ENCODE assay signal across 8 mouse cellular contexts in the genomic region with DNA sequence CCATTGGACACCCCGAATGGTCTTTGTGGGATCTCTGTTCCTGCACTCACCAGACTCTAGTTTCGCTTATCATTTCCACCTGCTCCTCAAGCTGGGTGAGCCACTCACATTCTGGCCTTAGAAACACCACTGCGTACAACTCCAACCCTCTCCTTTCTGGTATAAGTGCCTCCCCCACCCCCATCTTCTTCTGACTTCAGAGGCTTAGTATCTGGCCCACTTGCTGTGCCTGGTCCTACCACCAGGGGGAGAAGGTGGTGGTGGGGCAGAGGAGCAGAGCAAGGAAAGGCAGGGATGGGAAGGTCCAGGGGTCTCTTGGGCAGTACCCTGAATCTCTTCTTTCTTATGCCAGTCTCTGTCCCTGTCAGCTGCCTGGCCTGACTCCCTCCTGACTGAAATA. TPM values are rescaled to one million over a fixed set of nuclear protein-coding genes. Genes with fewer than 3 reads are reported as not detected.
DNase-seq lines count a peak whose midpoint lies in the region; ATAC-seq lines count a peak whose summit lies in the region.

No protein-coding gene starts in this region.

- DNase-seq in hindbrain, embryonic 11.5 days (ENCODE audit: low spot score): peak; percentile 75
- no peak for DNase-seq in hindbrain, embryonic 14.5 days (ENCODE audit: low spot score)
- DNase-seq in CD8-positive naive resting alpha-beta T cell, adult 2 months (ENCODE audit: low read depth in 2 of 2, low spot score in 2 of 2): peak; percentile 67 to 69
- DNase-seq in adrenal gland, adult 18-20 months (ENCODE audit: low spot score in 2 of 2): peak; percentile 72 to 80
- peak; percentile 18 for DNase-seq in fibroblast of lung, adult 2 months (ENCODE audit: low read depth)
- DNase-seq in liver, embryonic 11.5 days (ENCODE audit: low spot score): no peak
- DNase-seq in retina, postnatal 1 day: peak; percentile 70
- DNase-seq in urinary bladder, postnatal 14 days (ENCODE audit: low spot score): peak; percentile 72

- no peak overlapping the region for H3K27ac ChIP-seq in hindbrain, embryonic 11.5 days (ENCODE audit: low read depth, low read length)
- no peak overlapping the region for H3K27ac ChIP-seq in hindbrain, embryonic 14.5 days
- H3K27ac ChIP-seq in liver, embryonic 11.5 days (ENCODE audit: low read depth, low read length): no peak overlapping the region

- WGBS in hindbrain, embryonic 11.5 days: 72% methylated on average over 3 of the region's 3 CpGs
- 80% methylated on average over 3 of the region's 3 CpGs for WGBS in hindbrain, embryonic 14.5 days
- WGBS in liver, embryonic 11.5 days: 73% methylated on average over 3 of the region's 3 CpGs

- H3K9ac ChIP-seq in hindbrain, embryonic 11.5 days (ENCODE audit: low read depth, low read length): no peak overlapping the region
- H3K9ac ChIP-seq in hindbrain, embryonic 14.5 days: no peak overlapping the region
- no peak overlapping the region for H3K9ac ChIP-seq in liver, embryonic 11.5 days (ENCODE audit: low read depth, low read length)

- H3K36me3 ChIP-seq in hindbrain, embryonic 11.5 days (ENCODE audit: control insufficient read depth, insufficient read depth, low read length): no peaks in the 10 kb centered on the region
- H3K36me3 ChIP-seq in hindbrain, embryonic 14.5 days (replicated peaks; ENCODE audit: control insufficient read depth, insufficient read depth): no peaks in the 10 kb centered on the region
- no peaks in the 10 kb centered on the region for H3K36me3 ChIP-seq in liver, embryonic 11.5 days (ENCODE audit: control insufficient read depth, insufficient read depth, low read length)

- H3K4me2 ChIP-seq in hindbrain, embryonic 11.5 days (replicated peaks; ENCODE audit: low read depth, low read length): no peak overlapping the region
- H3K4me2 ChIP-seq in hindbrain, embryonic 14.5 days (replicated peaks): no peak overlapping the region
- H3K4me2 ChIP-seq in liver, embryonic 11.5 days: no peak overlapping the region

- no peak overlapping the region for H3K4me3 ChIP-seq in hindbrain, embryonic 11.5 days (ENCODE audit: low read depth, low read length)
- no peak overlapping the region for H3K4me3 ChIP-seq in hindbrain, embryonic 14.5 days (replicated peaks; ENCODE audit: low read length)
- H3K4me3 ChIP-seq in liver, embryonic 11.5 days (ENCODE audit: low read depth, low read length): no peak overlapping the region

- no peaks in the 10 kb centered on the region for H3K4me1 ChIP-seq in hindbrain, embryonic 11.5 days (replicated peaks; ENCODE audit: control insufficient read depth, insufficient read depth, low read length)
- peaks cover 6% of the 10 kb centered on the region for H3K4me1 ChIP-seq in hindbrain, embryonic 14.5 days (replicated peaks; ENCODE audit: control insufficient read depth, insufficient read depth, low read length)
- H3K4me1 ChIP-seq in liver, embryonic 11.5 days (replicated peaks; ENCODE audit: control insufficient read depth, insufficient read depth, low read length): peaks cover 4% of the 10 kb centered on the region

- ATAC-seq in hindbrain, embryonic 11.5 days (ENCODE audit: low FRiP score): no peak
- ATAC-seq in hindbrain, embryonic 14.5 days (ENCODE audit: low FRiP score): no peak; the same call in 1 of the 2 replicates
- ATAC-seq in liver, embryonic 11.5 days (replicated peaks; ENCODE audit: low FRiP score): peak; percentile 15; the same call in 1 of the 2 replicates

- H3K27me3 ChIP-seq in hindbrain, embryonic 11.5 days (ENCODE audit: control insufficient read depth, insufficient read depth, low read length): no peaks in the 10 kb centered on the region
- H3K27me3 ChIP-seq in hindbrain, embryonic 14.5 days (ENCODE audit: control insufficient read depth, insufficient read depth, low read length): no peaks in the 10 kb centered on the region
- H3K27me3 ChIP-seq in liver, embryonic 11.5 days (replicated peaks; ENCODE audit: control insufficient read depth, insufficient read depth, low read length): no peaks in the 10 kb centered on the region

- H3K9me3 ChIP-seq in hindbrain, embryonic 11.5 days (ENCODE audit: control insufficient read depth, low read length): no peaks in the 10 kb centered on the region
- no peaks in the 10 kb centered on the region for H3K9me3 ChIP-seq in hindbrain, embryonic 14.5 days (ENCODE audit: control insufficient read depth, low read length)
- no peaks in the 10 kb centered on the region for H3K9me3 ChIP-seq in liver, embryonic 11.5 days (ENCODE audit: control insufficient read depth, low read length)

RNA-seq across cellular contexts. Expression of a gene that starts 5.3 kb away (rescaled TPM):
- polyA plus RNA-seq in hindbrain, embryonic 11.5 days (2014; fragmentation: Nextera tagmentation; extraction: Ambion mirVana): 11.0 and 14.3 TPM in 2 replicates
- 29.8 and 32.2 TPM in 2 replicates for polyA plus RNA-seq in hindbrain, embryonic 14.5 days (2014; fragmentation: Nextera tagmentation; extraction: Ambion mirVana)
- total RNA-seq in adrenal gland, adult 18-20 months (2021): 10 to 100 TPM in 1 of 2 experiments, 1 to 10 TPM in 1; 9.2 to 10.5 TPM
- 6.1 and 6.5 TPM in 2 replicates for polyA plus RNA-seq in liver, embryonic 11.5 days (2014; fragmentation: Nextera tagmentation; extraction: Ambion mirVana)

Comparison
In these comparisons a context has a peak if more than half of its experiments do, and no peak if none do; other contexts are left out.
1. DNase-seq: peak in hindbrain, embryonic 11.5 days (single experiment), CD8-positive naive resting alpha-beta T cell, adult 2 months (2 of 2), adrenal gland, adult 18-20 months (2 of 2), fibroblast of lung, adult 2 months (single experiment), retina, postnatal 1 day (single experiment) and urinary bladder, postnatal 14 days (single experiment); none in hindbrain, embryonic 14.5 days (single experiment) and liver, embryonic 11.5 days (single experiment).